Comparison of ENCODE assay signal across 9 mouse cellular contexts in the genomic region with DNA sequence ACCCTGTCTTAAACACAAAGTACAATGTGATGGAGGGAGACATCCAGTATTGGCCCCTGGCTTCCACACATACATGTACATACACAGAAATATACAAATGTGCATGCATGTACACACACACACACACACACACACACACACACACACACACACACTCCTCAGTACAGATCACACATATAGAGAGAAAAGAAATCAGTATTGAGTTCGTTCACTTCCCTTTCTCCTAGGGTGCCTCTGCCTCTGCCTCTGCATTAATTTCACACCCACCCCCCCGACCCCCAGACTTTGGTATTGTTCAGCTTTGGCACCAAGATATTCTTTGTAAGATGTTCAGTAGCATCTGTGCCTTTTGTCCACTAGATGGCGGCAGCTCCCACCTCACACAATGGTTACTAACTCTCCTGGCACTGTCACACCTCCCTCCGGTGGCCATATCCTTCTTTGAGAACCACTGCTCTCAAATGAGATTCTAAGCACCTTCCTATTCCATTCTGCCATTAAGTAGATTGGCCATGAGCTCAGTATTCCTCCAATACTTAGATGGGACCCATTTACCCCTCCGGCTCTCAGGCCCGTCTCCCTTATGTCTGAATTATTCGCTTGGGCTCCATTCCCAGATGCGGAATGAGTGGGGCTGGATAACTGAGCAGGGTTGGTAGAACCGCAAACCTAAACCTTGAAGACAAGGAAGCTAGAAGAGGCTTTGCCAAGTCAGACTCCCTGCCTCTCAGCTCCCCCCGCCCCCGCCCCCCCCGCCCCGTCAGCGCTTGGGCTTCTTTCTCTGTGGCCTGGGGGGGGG. TPM values are rescaled to one million over a fixed set of nuclear protein-coding genes. Genes with fewer than 3 reads are reported as not detected.
DNase-seq lines count a peak whose midpoint lies in the region; ATAC-seq and TF ChIP-seq lines count a peak whose summit lies in the region.
"Had no signal": no experiment of that assay in that cellular context is flagged by ENCODE, and none has a peak within 500 bp of the region (broad histone marks: within the 10 kb centered on the region; RNA-seq: fewer than 3 reads in every experiment).

No protein-coding gene starts in this region.

- H3K9me3 ChIP-seq in forebrain, embryonic 16.5 days (ENCODE audit: control insufficient read depth, low read length): peaks cover 3% of the 10 kb centered on the region; the same call in 1 of the 2 replicates
- no peaks in the 10 kb centered on the region for H3K9me3 ChIP-seq in kidney, embryonic 14.5 days (ENCODE audit: control insufficient read depth, low read length)
- H3K9me3 ChIP-seq in limb, embryonic 15.5 days: no peaks in the 10 kb centered on the region
- H3K9me3 ChIP-seq: heart, embryonic 15.5 days had no signal

- H3K4me1 ChIP-seq in forebrain, embryonic 16.5 days (replicated peaks; ENCODE audit: control insufficient read depth, insufficient read depth, low read length): no peaks in the 10 kb centered on the region
- no peaks in the 10 kb centered on the region for H3K4me1 ChIP-seq in kidney, embryonic 14.5 days (ENCODE audit: control insufficient read depth, insufficient read depth, low read length)
- H3K4me1 ChIP-seq in limb, embryonic 15.5 days: no peaks in the 10 kb centered on the region
- H3K4me1 ChIP-seq in olfactory bulb, adult 2 months (ENCODE audit: control insufficient read depth, insufficient read depth, low read length): no peaks in the 10 kb centered on the region
- H3K4me1 ChIP-seq: heart, embryonic 15.5 days had no signal

- peak; percentile 65 for ATAC-seq in forebrain, embryonic 16.5 days
- ATAC-seq in kidney, embryonic 14.5 days (ENCODE audit: low FRiP score, low TSS enrichment): 0 out of 2 replicates have a peak, but pooled peaks have one; percentile 12
- 0 out of 2 replicates have a peak, but pooled peaks have one; percentile 24 for ATAC-seq in limb, embryonic 15.5 days (ENCODE audit: insufficient number of reproducible peaks, low FRiP score, low TSS enrichment, low read depth)
- no peak for ATAC-seq in erythroid progenitor cell, adult 5-6 weeks (replicated peaks; ENCODE audit: low FRiP score, poor library complexity, severe bottlenecking)

- peak; percentile 30 for DNase-seq in urinary bladder, postnatal 25 days (ENCODE audit: low spot score)
- DNase-seq in urinary bladder, adult 18-20 months (ENCODE audit: low spot score in 2 of 2): no peak
- peak; percentile 38 for DNase-seq in cerebellum, adult 11 months

- 61% methylated on average over 14 of the region's 14 CpGs for WGBS in forebrain, embryonic 16.5 days
- WGBS in kidney, embryonic 14.5 days: 78% methylated on average over 14 of the region's 14 CpGs
- WGBS in limb, embryonic 15.5 days: 64% methylated on average over 14 of the region's 14 CpGs
- WGBS in olfactory bulb, adult 2 months: 36% methylated on average over 13 of the region's 14 CpGs

- H3K27ac ChIP-seq in forebrain, embryonic 16.5 days (ENCODE audit: low read length): no peak overlapping the region
- H3K27ac ChIP-seq in kidney, embryonic 14.5 days (ENCODE audit: low read depth, low read length): no peak overlapping the region
- H3K27ac ChIP-seq in limb, embryonic 15.5 days: no peak overlapping the region
- no peak overlapping the region for H3K27ac ChIP-seq in olfactory bulb, adult 2 months (ENCODE audit: insufficient read depth, low read depth, low read length)
- H3K27ac ChIP-seq: heart, embryonic 15.5 days had no signal

- H3K27me3 ChIP-seq in forebrain, embryonic 16.5 days (replicated peaks; ENCODE audit: control insufficient read depth, insufficient read depth, low read length): no peaks in the 10 kb centered on the region
- no peaks in the 10 kb centered on the region for H3K27me3 ChIP-seq in kidney, embryonic 14.5 days (ENCODE audit: control insufficient read depth, insufficient read depth, low read length)
- H3K27me3 ChIP-seq in limb, embryonic 15.5 days: no peaks in the 10 kb centered on the region; the same call in 1 of the 2 replicates
- H3K27me3 ChIP-seq: heart, embryonic 15.5 days had no signal

- no peak overlapping the region for H3K4me2 ChIP-seq in forebrain, embryonic 16.5 days (ENCODE audit: low read length)
- no peak overlapping the region for H3K4me2 ChIP-seq in kidney, embryonic 14.5 days (replicated peaks; ENCODE audit: low read depth, low read length)
- H3K4me2 ChIP-seq in limb, embryonic 15.5 days: no peak overlapping the region; the same call in 1 of the 2 replicates
- H3K4me2 ChIP-seq: heart, embryonic 15.5 days had no signal

- 0 out of 2 replicates have a peak, but pooled peaks have one; percentile 23 for TF ChIP-seq CTCF in olfactory bulb, adult 2 months (IDR thresholded peaks at IDR 0.05; ENCODE audit: insufficient read depth, low read depth, low read length)

- no peak overlapping the region for H3K4me3 ChIP-seq in forebrain, embryonic 16.5 days (replicated peaks; ENCODE audit: low read length)
- no peak overlapping the region for H3K4me3 ChIP-seq in kidney, embryonic 14.5 days (ENCODE audit: low read length)
- H3K4me3 ChIP-seq in limb, embryonic 15.5 days: no peak overlapping the region
- no peak overlapping the region for H3K4me3 ChIP-seq in olfactory bulb, adult 2 months (ENCODE audit: insufficient read depth, low read depth, low read length)
- H3K4me3 ChIP-seq: heart, embryonic 15.5 days had no signal

- no peak for TF ChIP-seq POLR2A in olfactory bulb, adult 2 months (IDR thresholded peaks at IDR 0.05; ENCODE audit: insufficient read depth, low read depth, low read length)

- H3K36me3 ChIP-seq in forebrain, embryonic 16.5 days (ENCODE audit: control insufficient read depth, insufficient read depth): no peaks in the 10 kb centered on the region
- H3K36me3 ChIP-seq in kidney, embryonic 14.5 days (ENCODE audit: control insufficient read depth, insufficient read depth, low read length): no peaks in the 10 kb centered on the region
- H3K36me3 ChIP-seq in limb, embryonic 15.5 days: no peaks in the 10 kb centered on the region
- H3K36me3 ChIP-seq: heart, embryonic 15.5 days had no signal

- H3K9ac ChIP-seq in forebrain, embryonic 16.5 days (replicated peaks; ENCODE audit: low read depth, low read length): no peak overlapping the region
- no peak overlapping the region for H3K9ac ChIP-seq in kidney, embryonic 14.5 days (ENCODE audit: low read depth, low read length)
- no peak overlapping the region for H3K9ac ChIP-seq in limb, embryonic 15.5 days
- H3K9ac ChIP-seq: heart, embryonic 15.5 days had no signal

RNA-seq across cellular contexts. Expression of a gene that starts 47.2 kb away (rescaled TPM):
- 2.1 and 2.3 TPM in 2 replicates for polyA plus RNA-seq in forebrain, embryonic 16.5 days (2015; fragmentation: Nextera tagmentation; extraction: Ambion mirVana)
- 1.5 and 2.1 TPM in 2 replicates for polyA plus RNA-seq in kidney, embryonic 14.5 days (2014; fragmentation: Nextera tagmentation; extraction: Ambion mirVana)
- polyA plus RNA-seq in limb, embryonic 15.5 days (2015; fragmentation: Nextera tagmentation; extraction: Ambion mirVana): 15.6 and 17.5 TPM in 2 replicates
- not detected in 2 replicates for polyA plus RNA-seq in olfactory bulb, adult 2 months (2012; ENCODE audit: insufficient read depth, insufficient read length, low replicate concordance, missing spikeins)
- total RNA-seq in erythroid progenitor cell, adult 5-6 weeks (2015; ENCODE audit: low replicate concordance): 1.4 TPM in 1 of 2 replicates, not detected in the other
- 0.77 TPM in 1 of 2 replicates, not detected in the other for total RNA-seq in erythroid progenitor cell, adult 5-6 weeks (2017; ENCODE audit: low replicate concordance)

Comparison
In these comparisons a context has a peak if more than half of its experiments do, and no peak if none do; other contexts are left out.
1. DNase-seq: peak in urinary bladder, postnatal 25 days (single experiment) and cerebellum, adult 11 months (single experiment); none in urinary bladder, adult 18-20 months (0 of 2).